Mouse (Mus musculus) bone marrow, adult 2 months (tissue): ENCODE data around the gene Zfp626.

ENCODE experiments used
- CTCF ChIP-seq: fragments of 200-500 bp; IDR thresholded peaks from 2 replicates; pipeline ENCODE4 v1.5.1; 2011; ENCODE audit warnings: low read length, control low read depth; ENCODE audit not compliant: control insufficient read depth, insufficient read depth
- POLR2A ChIP-seq: fragments of 200-500 bp; IDR thresholded peaks from 2 replicates; pipeline ENCODE4 v1.6.1; 2011; ENCODE audit warnings: low read depth, mild to moderate bottlenecking, control low read depth, low read length, borderline replicate concordance; ENCODE audit not compliant: control insufficient read depth

GRCm38 (mm10) chr7:27797906-27798811 lies 8.8 kb upstream of the Zfp626 start:
- TF ChIP-seq CTCF: no peak
- TF ChIP-seq POLR2A: no peak
